In genomic region chr5:111142837-111143236, GRCm38 (mm10) we compare ENCODE assay signal across 20 mouse cellular contexts.
"Had no signal": no experiment of that assay in that cellular context is flagged by ENCODE, and none has a peak within 500 bp of the region (broad histone marks: within the 10 kb centered on the region; RNA-seq: fewer than 3 reads in every experiment).

No protein-coding gene starts in this region.

- H3K4me3 ChIP-seq: intestine, embryonic 15.5 days; kidney, embryonic 15.5 days; left cerebral cortex, adult 2 months; liver, embryonic 13.5 days; midbrain, embryonic 10.5 days; midbrain, embryonic 13.5 days had no signal

- H3K27ac ChIP-seq: intestine, embryonic 15.5 days; kidney, embryonic 15.5 days; left cerebral cortex, adult 2 months; liver, embryonic 13.5 days; midbrain, embryonic 10.5 days; midbrain, embryonic 13.5 days; stomach, postnatal 0 days had no signal

- H3K27me3 ChIP-seq: intestine, embryonic 15.5 days; kidney, embryonic 15.5 days; liver, embryonic 13.5 days; midbrain, embryonic 13.5 days had no signal

- DNase-seq: kidney, adult 11 months; kidney, adult 8-10 months; kidney, postnatal 10 days; kidney, postnatal 36 days; layer of hippocampus, postnatal 36 days; liver, embryonic 13.5 days; lung, adult 2 months; lung, postnatal 14 days; lung, postnatal 4 days; retina, postnatal 1 day; thymus, adult 2 months; thymus, postnatal 14 days; thymus, postnatal 4 days had no signal

- H3K9ac ChIP-seq: intestine, embryonic 15.5 days; kidney, embryonic 15.5 days; liver, embryonic 13.5 days; midbrain, embryonic 13.5 days had no signal

- H3K4me2 ChIP-seq: intestine, embryonic 15.5 days; kidney, embryonic 15.5 days; liver, embryonic 13.5 days; midbrain, embryonic 13.5 days had no signal

- ATAC-seq: intestine, embryonic 15.5 days; midbrain, embryonic 13.5 days; midbrain, embryonic 16.5 days had no signal

- H3K36me3 ChIP-seq: intestine, embryonic 15.5 days; kidney, embryonic 15.5 days; liver, embryonic 13.5 days; midbrain, embryonic 10.5 days; midbrain, embryonic 13.5 days had no signal

- H3K9me3 ChIP-seq: intestine, embryonic 15.5 days; kidney, embryonic 15.5 days; liver, embryonic 13.5 days; midbrain, embryonic 10.5 days; midbrain, embryonic 13.5 days had no signal
